Mouse (Mus musculus): ENCODE measurements at regions not wholly inside any gene's neighbourhood (a gene's known extent, or its start where the extent isn't known, plus 50 kb on each side); places are given as distances from the start of the nearest gene placed in this dataset.

DNA sequence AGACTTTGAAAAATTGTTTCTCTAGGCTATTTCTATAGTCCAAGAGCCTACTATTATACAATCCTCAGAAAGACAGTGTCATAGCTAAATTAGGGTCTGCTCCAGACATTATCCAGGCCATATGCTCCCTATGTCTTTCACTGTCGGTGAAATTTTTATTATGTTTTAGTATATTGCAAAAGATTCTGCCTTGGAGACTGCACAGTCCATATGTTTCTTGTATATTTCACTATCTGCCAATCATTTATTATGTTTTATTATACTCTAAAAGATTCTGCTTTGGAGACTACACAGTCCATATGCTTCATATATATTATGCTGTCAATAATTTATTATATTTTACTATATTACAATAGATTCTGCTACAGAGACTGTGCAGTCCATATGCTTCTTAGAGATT lies 564.3 kb upstream of the 4931417E11Rik start:
- no peak for DNase-seq (ENCODE audit: low read depth, low spot score)

GRCm38 (mm10) chr6:74017107-74017506 lies 547.6 kb upstream of the 4931417E11Rik start:
- no peak for DNase-seq (ENCODE audit: low read depth, low spot score)

- no peak for DNase-seq (ENCODE audit: low read depth, low spot score)
Measured at GRCm38 (mm10) chr6:73981742-73982141, 512.3 kb upstream of the 4931417E11Rik start.

DNA sequence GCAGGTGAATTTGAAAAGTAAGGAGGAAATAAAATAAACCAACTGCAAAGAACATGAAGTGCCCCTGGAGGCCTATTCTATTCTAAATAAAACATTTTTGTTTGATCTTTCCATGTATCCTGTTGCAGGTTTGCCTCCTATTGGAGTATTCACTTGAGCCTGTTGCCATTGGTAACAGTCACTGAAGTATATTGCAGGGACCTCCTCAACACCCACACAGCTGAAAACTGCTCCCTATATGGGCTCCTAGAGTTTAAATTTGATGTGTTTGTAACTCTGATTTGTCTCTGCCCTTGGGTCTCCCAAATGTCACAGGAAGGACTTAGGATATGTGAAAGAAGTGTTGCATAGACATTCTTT lies 480.4 kb upstream of the 4931417E11Rik start:
- DNase-seq (ENCODE audit: low read depth, low spot score) = no peak

DNA sequence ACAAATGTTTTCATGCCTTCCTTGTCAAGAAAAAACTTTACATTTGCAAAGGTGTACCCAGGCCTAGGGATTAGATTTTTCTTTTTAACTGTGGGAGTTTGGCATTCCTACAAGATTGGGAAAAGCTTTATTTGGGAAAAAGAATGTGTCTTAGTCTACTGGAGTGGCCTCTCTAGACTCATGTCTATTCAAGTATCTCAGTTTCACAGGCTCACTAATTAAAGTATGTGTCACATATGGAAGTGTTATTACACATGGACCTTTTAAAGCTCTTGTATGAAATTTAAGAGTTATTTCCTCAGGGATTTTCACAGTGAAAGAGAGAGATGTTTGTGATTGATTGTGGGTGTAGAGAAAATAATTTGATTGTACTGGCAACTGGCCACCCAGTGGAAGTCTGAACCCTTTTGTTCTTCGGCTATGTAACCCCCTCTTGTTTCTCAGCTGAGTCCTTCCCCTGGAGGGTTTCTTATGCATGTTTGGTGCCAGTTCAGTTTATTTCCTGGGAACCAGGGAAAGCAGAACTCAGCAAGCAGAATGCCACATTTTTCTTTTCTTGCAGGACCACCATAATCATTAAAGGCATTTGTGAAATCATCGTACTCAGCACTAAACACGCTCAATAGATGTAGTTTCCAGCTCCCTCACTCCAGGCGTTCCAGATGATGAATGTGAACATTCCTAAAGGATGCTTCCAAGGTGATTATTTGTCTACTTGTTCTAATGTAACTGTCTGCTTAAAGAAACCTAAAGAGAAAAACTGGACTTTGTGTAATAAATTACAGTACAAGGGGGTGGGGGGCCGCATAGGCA lies 479.9 kb upstream of the 4931417E11Rik start:
- no peak for DNase-seq (ENCODE audit: low read depth, low spot score)

DNA sequence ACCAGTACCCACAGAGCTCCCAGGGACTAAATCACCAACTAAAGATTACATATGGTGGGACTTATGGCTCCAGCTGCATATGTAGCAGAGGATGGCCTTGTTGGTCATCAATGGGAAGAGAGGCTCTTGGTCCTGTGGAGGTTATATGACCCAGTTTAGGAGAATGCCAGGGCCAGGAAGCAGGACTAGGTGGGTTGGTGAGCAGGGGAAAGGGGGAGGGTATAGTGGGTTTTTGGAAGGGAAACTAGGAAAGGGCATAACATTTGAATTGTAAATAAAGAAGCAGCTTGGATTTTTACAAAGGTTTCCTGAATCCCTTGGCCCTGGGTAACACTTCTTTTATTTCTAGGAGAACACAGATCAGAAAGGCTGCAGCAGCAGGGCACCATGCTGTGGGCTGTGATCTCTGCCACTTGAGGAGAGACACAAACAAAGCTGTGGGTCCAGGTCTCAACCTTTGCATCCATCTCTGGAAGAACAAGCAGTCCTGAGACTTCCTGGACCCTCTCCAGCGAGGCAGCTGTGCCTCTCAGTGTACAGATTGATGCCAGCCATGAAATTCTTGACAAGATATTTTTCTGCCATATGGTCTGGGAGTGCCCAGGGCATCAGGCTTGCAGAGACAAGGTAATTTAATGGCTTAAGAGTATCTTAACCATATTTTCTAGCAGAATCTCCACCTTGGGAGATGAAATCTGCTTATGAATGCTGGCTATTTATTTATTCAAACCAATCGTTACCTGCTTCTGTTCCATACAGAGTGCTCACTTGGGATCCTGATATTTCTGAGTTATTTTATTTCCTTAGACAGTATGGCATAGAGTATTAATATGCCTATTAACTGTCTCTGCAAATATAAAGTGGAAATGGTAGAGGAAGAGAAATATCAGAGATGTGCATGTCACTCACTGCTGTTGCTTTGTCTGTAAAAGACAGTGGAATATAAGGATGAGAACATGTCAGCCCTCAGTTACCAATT lies 444.2 kb upstream of the 4931417E11Rik start:
- DNase-seq (ENCODE audit: low read depth, low spot score) = no peak

GRCm38 (mm10) chr6:73889144-73889795 lies 419.8 kb upstream of the 4931417E11Rik start:
- peak; percentile 8 for DNase-seq (ENCODE audit: low read depth, low spot score)

DNA sequence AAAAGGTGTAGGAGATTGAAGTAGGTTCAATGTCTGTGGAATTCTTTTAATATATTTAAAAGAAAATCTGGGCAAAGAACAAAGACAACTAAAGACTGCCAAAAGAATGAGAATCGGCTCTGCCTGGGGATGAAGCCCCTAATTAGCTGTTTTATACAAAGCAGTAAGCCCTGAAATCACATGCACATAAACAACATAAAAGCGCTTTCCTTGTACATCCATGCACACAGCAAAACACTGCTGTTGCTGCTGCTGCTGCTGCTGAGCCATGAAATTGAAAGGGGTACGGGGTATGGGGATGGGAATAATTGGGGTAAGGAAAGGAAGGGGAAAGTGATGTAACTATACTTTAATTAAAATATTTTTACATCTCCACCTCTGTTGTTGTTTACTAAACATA lies 409.2 kb upstream of the 4931417E11Rik start:
- DNase-seq (ENCODE audit: low read depth, low spot score) = no peak

DNA sequence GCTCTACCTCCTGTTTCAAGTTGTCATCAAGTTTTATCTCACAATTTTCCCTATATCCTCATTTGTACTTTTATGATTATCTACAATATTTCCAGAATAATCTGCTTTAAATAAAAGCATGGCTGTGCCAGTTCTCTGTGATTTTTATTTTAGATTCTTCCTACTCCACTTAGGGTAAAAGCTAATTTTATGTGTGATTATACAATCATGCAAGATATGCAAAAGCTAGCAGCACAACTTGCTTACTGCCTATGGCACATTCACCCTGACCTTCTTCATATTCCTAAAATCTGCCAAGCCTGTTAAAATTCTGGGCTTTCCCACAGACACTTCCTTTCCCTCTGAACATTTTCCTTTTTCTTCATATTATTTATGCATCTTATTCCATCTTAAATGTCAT lies 399.2 kb upstream of the 4931417E11Rik start:
- no peak for DNase-seq (ENCODE audit: low read depth, low spot score)

Measured in forelimb bud, embryonic 11.5 days (tissue).